Mouse (Mus musculus): ENCODE measurements around the gene Fgf2. TPM values are rescaled to one million over a fixed set of nuclear protein-coding genes. Genes with fewer than 3 reads are reported as not detected.
A peak's percentile ranks its signal among the peaks of the same experiment; 100 is the strongest.

The Fgf2 gene
- total RNA-seq (2012; rRNA removed) = 0.13 and 0.15 TPM in 2 replicates
- under 1 TPM in 1 of 2 experiments, not detected in 1; 0.53 TPM for polyA plus RNA-seq (2012; ENCODE audit: insufficient read depth in 1 of 2, insufficient read length in 2 of 2, low read depth in 1 of 2, low replicate concordance in 2 of 2, missing spikeins in 1 of 2)

DNA sequence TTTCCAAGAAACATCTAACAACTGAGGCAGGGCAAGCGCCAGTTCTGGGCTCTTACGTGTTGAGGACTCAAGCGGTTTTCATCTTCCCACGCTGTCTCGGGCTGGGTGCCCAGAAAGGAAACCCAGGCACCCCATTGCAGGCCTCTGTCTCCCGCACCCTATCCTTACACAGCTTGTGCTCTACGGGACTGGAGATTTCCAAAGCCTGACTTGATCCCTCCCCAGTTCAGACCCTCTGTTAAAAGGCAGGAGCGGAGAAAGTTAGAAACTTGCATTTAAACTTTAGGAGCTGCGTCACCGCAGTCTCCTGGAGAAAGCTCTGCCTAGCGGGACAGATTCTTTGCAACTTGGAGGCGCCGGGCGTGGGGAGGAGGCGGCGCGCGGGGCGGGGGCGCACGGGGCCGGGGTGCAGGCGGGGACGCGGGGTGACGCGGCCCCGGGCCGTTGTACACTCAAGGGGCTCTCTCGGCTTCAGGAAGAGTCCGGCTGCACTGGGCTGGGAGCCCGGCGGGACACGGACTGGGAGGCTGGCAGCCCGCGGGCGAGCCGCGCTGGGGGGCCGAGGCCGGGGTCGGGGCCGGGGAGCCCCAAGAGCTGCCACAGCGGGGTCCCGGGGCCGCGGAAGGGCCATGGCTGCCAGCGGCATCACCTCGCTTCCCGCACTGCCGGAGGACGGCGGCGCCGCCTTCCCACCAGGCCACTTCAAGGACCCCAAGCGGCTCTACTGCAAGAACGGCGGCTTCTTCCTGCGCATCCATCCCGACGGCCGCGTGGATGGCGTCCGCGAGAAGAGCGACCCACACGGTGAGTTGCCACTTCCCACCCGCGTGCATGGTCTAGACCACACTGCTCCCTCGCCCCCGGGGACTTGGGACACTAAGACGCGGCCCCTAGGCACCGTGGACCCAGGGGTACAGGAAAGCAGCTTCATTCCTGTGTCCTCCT is at the start of gene Fgf2:
TSS of gene Fgf2 (plus strand) at position 126 of the 945 bp plus-strand sequence.
- Histone ChIP-seq H3K27ac (ENCODE audit: control insufficient read depth, low read depth, low read length) (no peak within 1 kb of the TSS), H3K79me2 (ENCODE audit: control insufficient read depth, insufficient read depth, low read length, poor library complexity) (no peaks in the 10 kb centered on the region), H3K4me3 (ENCODE audit: control insufficient read depth in 1 of 2, insufficient read depth in 1 of 2, low read depth in 2 of 2, low read length in 2 of 2) (peak within 1 kb of the TSS; percentile 11 to 31; a peak in 3 of 4 replicates), H3K36me3 (ENCODE audit: control insufficient read depth in 1 of 2, insufficient read depth in 2 of 2, low read length in 2 of 2) (peaks cover 0 to 2% of the 10 kb centered on the region in 2 experiments; a peak in 1 of 4 replicates), H3K4me1 (ENCODE audit: control insufficient read depth in 1 of 2, insufficient read depth in 2 of 2, low read length in 2 of 2) (peaks cover 3 to 15% of the 10 kb centered on the region in 2 experiments), H3K27me3 (ENCODE audit: control insufficient read depth in 1 of 2, insufficient read depth in 2 of 2, low read length in 2 of 2) (peaks cover 3 to 4% of the 10 kb centered on the region in 2 experiments; a peak in 3 of 4 replicates), H3K9ac (ENCODE audit: control insufficient read depth, low read depth, low read length, poor library complexity, severe bottlenecking) (peak within 1 kb of the TSS; percentile 29; the same call in 1 of the 2 replicates), H3K9me3 (replicated peaks; ENCODE audit: insufficient read depth, low read length) (no peaks in the 10 kb centered on the region)
- TF ChIP-seq CHD2 (IDR thresholded peaks at IDR 0.05; ENCODE audit: low read length) = no peak
- DNase-seq (ENCODE audit: low read depth, low spot score) = no peak

DNA sequence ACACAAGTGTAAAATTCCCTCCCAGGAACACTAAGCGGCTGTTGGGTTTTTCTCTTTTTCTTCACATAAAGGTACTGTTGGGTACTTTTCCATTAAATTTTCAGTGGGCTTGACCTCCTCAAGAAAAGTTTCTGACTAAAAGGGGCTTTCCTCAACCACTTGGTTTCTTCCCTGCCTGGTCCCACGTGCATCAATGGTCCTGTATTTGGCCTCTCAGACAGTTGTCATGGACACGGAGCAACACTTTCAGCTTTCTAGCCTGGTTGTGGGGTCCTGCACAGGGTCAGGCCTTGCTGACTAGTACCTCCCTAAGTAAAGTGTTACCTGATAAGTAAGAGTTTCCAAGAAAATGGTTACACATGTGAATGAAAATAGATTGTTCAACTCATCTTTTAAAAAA is 48.7 kb upstream of the Fgf2 start:
- no peaks in the 10 kb centered on the region for H3K27me3 ChIP-seq (ENCODE audit: control insufficient read depth in 1 of 2, insufficient read depth in 2 of 2, low read length in 2 of 2)
- H3K9ac ChIP-seq (ENCODE audit: control insufficient read depth, low read depth, low read length, poor library complexity, severe bottlenecking) = no peak overlapping the region
- peaks cover 0 to 7% of the 10 kb centered on the region in 2 experiments; a peak in 2 of 4 replicates for H3K36me3 ChIP-seq (ENCODE audit: control insufficient read depth in 1 of 2, insufficient read depth in 2 of 2, low read length in 2 of 2)
- H3K4me1 ChIP-seq (ENCODE audit: control insufficient read depth in 1 of 2, insufficient read depth in 2 of 2, low read length in 2 of 2) = peaks cover 2 to 9% of the 10 kb centered on the region in 2 experiments; a peak in 3 of 4 replicates
- no peak overlapping the region for H3K4me3 ChIP-seq (ENCODE audit: control insufficient read depth in 1 of 2, insufficient read depth in 1 of 2, low read depth in 2 of 2, low read length in 2 of 2)
- no peak for DNase-seq (ENCODE audit: low read depth, low spot score)
- no peak overlapping the region for H3K27ac ChIP-seq (ENCODE audit: control insufficient read depth, low read depth, low read length)
- no peaks in the 10 kb centered on the region for H3K9me3 ChIP-seq (replicated peaks; ENCODE audit: insufficient read depth, low read length)
- no peaks in the 10 kb centered on the region for H3K79me2 ChIP-seq (ENCODE audit: control insufficient read depth, insufficient read depth, low read length, poor library complexity)
- no peak for TF ChIP-seq USF1 (IDR thresholded peaks at IDR 0.05; ENCODE audit: low read depth, low read length)
- no peak for TF ChIP-seq TBP (IDR thresholded peaks at IDR 0.05; ENCODE audit: low read depth, low read length)
- no peak for TF ChIP-seq ELF1 (IDR thresholded peaks at IDR 0.05; ENCODE audit: low read depth, low read length)
- no peak for TF ChIP-seq ZMIZ1 (IDR thresholded peaks at IDR 0.05; ENCODE audit: low read depth, low read length)
- no peak for TF ChIP-seq MXI1 (IDR thresholded peaks at IDR 0.05; ENCODE audit: low read depth, low read length)
- no peak for TF ChIP-seq GATA1 (IDR thresholded peaks at IDR 0.05; ENCODE audit: low read depth, low read length)
- no peak for TF ChIP-seq MEF2A (IDR thresholded peaks at IDR 0.05; ENCODE audit: extremely low read depth, insufficient replicate concordance, low read depth, low read length, poor library complexity, severe bottlenecking)
- no peak for TF ChIP-seq ETS1 (IDR thresholded peaks at IDR 0.05; ENCODE audit: low read depth, low read length)
- TF ChIP-seq GABPA (IDR thresholded peaks at IDR 0.05; ENCODE audit: low read depth, low read length) = no peak
- TF ChIP-seq RCOR1 (IDR thresholded peaks at IDR 0.05; ENCODE audit: low read depth, low read length) = no peak
- no peak for TF ChIP-seq MYB (IDR thresholded peaks at IDR 0.05; ENCODE audit: low read depth, low read length)
- no peak for TF ChIP-seq POLR2A (IDR thresholded peaks at IDR 0.05; ENCODE audit: control insufficient read depth in 1 of 2, insufficient read depth in 1 of 2, low read depth in 1 of 2, low read length in 2 of 2, poor library complexity in 1 of 2)
- TF ChIP-seq TAL1 (IDR thresholded peaks at IDR 0.05; ENCODE audit: low read length) = no peak
- TF ChIP-seq CTCF (IDR thresholded peaks at IDR 0.05 in 2 of 3, conservative IDR thresholded peaks at IDR 0.05 in 1 of 3; ENCODE audit: control insufficient read depth in 1 of 3, insufficient read depth in 1 of 3, low read depth in 2 of 3, low read length in 3 of 3, poor library complexity in 1 of 3, severe bottlenecking in 1 of 3) = no peak
- no peak for TF ChIP-seq EP300 (IDR thresholded peaks at IDR 0.05; ENCODE audit: low read depth in 1 of 2, low read length in 2 of 2)
- TF ChIP-seq MAX (IDR thresholded peaks at IDR 0.05; ENCODE audit: low read length) = no peak
- no peak for TF ChIP-seq MYC (IDR thresholded peaks at IDR 0.05; ENCODE audit: low read depth, low read length)
- TF ChIP-seq TCF12 (IDR thresholded peaks at IDR 0.05; ENCODE audit: low read depth, low read length) = no peak
- TF ChIP-seq NRF1 (IDR thresholded peaks at IDR 0.05; ENCODE audit: insufficient read depth, low read depth, low read length, poor library complexity, severe bottlenecking) = no peak
- TF ChIP-seq POLR2AphosphoS5 (IDR thresholded peaks at IDR 0.05; ENCODE audit: borderline replicate concordance, low read depth, low read length) = no peak

All from MEL (cell line).